In genomic region chr9:121371946-121372646, GRCm38 (mm10) we compare ENCODE assay signal across 8 mouse cellular contexts.
DNase-seq lines count a peak whose midpoint lies in the region; ATAC-seq and TF ChIP-seq lines count a peak whose summit lies in the region.

No protein-coding gene starts in this region.

- H3K27ac ChIP-seq in spleen, adult 2 months (ENCODE audit: insufficient read depth, low read length) = peak overlapping the region; percentile 68
- H3K27ac ChIP-seq in hindbrain, embryonic 15.5 days (replicated peaks) = peak overlapping the region; percentile 88
- H3K27ac ChIP-seq in midbrain, embryonic 15.5 days = peak overlapping the region; percentile 77

- 14% methylated on average over 11 of the region's 13 CpGs for WGBS in spleen, adult 2 months
- WGBS in hindbrain, embryonic 15.5 days = 5% methylated on average over 12 of the region's 13 CpGs
- 5% methylated on average over 11 of the region's 13 CpGs for WGBS in midbrain, embryonic 15.5 days

- H3K4me3 ChIP-seq in spleen, adult 2 months (ENCODE audit: extremely low read depth, insufficient read depth, insufficient read length) = peak overlapping the region; percentile 17; the same call in 1 of the 2 replicates
- peak overlapping the region; percentile 30 for H3K4me3 ChIP-seq in hindbrain, embryonic 15.5 days
- H3K4me3 ChIP-seq in midbrain, embryonic 15.5 days = peak overlapping the region; percentile 27

- peak; percentile 75 for DNase-seq in cerebellum, adult 9-11 months
- no peak for DNase-seq in cerebellum, adult 18-20 months
- no peak for DNase-seq in spleen, adult 2 months (ENCODE audit: low read depth in 1 of 2, low spot score in 2 of 2)
- DNase-seq in spleen, adult 12 weeks (ENCODE audit: low spot score) = no peak
- DNase-seq in right cerebral cortex, postnatal 10 days (ENCODE audit: low spot score in 2 of 2) = no peak
- no peak for DNase-seq in frontal cortex, postnatal 14 days (ENCODE audit: low spot score in 2 of 2)

- peak overlapping the region; percentile 40 for H3K9ac ChIP-seq in hindbrain, embryonic 15.5 days
- peak overlapping the region; percentile 26; the same call in 1 of the 2 replicates for H3K9ac ChIP-seq in midbrain, embryonic 15.5 days

- peak overlapping the region; percentile 58 for H3K4me2 ChIP-seq in hindbrain, embryonic 15.5 days
- peak overlapping the region; percentile 52 for H3K4me2 ChIP-seq in midbrain, embryonic 15.5 days

- TF ChIP-seq POLR2A in spleen, adult 2 months (IDR thresholded peaks at IDR 0.05; ENCODE audit: low read depth, low read length) = no peak

- no peaks in the 10 kb centered on the region for H3K27me3 ChIP-seq in spleen, adult 2 months (ENCODE audit: control insufficient read depth, insufficient read depth, low read length)
- no peaks in the 10 kb centered on the region for H3K27me3 ChIP-seq in hindbrain, embryonic 15.5 days
- no peaks in the 10 kb centered on the region for H3K27me3 ChIP-seq in midbrain, embryonic 15.5 days (replicated peaks)

- no peaks in the 10 kb centered on the region; the same call in 1 of the 2 replicates for H3K36me3 ChIP-seq in spleen, adult 2 months (ENCODE audit: control insufficient read depth, insufficient read depth, low read length)
- H3K36me3 ChIP-seq in hindbrain, embryonic 15.5 days = no peaks in the 10 kb centered on the region
- H3K36me3 ChIP-seq in midbrain, embryonic 15.5 days (replicated peaks) = no peaks in the 10 kb centered on the region

- H3K9me3 ChIP-seq in hindbrain, embryonic 15.5 days = no peaks in the 10 kb centered on the region
- H3K9me3 ChIP-seq in midbrain, embryonic 15.5 days = no peaks in the 10 kb centered on the region

- H3K4me1 ChIP-seq in spleen, adult 2 months (ENCODE audit: control insufficient read depth, insufficient read depth, insufficient read length) = peaks cover 9% of the 10 kb centered on the region
- H3K4me1 ChIP-seq in hindbrain, embryonic 15.5 days (replicated peaks) = peaks cover 57% of the 10 kb centered on the region
- H3K4me1 ChIP-seq in midbrain, embryonic 15.5 days = peaks cover 43% of the 10 kb centered on the region

- peak; percentile 61 for ATAC-seq in hindbrain, embryonic 15.5 days (ENCODE audit: low FRiP score, low read depth)
- ATAC-seq in midbrain, embryonic 15.5 days (replicated peaks) = peak; percentile 63

- TF ChIP-seq CTCF in spleen, adult 2 months (IDR thresholded peaks at IDR 0.05; ENCODE audit: extremely low read depth, insufficient read depth, insufficient read length, insufficient replicate concordance) = no peak
